Mouse (Mus musculus): ENCODE data around the gene Zfp874b.

- TF ChIP-seq CTCF (IDR thresholded peaks at IDR 0.05; ENCODE audit: extremely low read depth, insufficient read length, insufficient replicate concordance, low read depth, low read length) (no peak), POLR2A (IDR thresholded peaks at IDR 0.05; ENCODE audit: low read depth, low read length) (no peak)
These were observed at the start of gene Zfp874b for GRCm38 (mm10) chr13:67483625-67484423.
